Mouse (Mus musculus) kidney, postnatal 10 days (tissue): Measurements from ENCODE around the gene Mapk6.
"Not testable (repeated sequence)": the region's sequence is repeated elsewhere in the genome, so short reads cannot be mapped to it uniquely, and the experiment has no call there.

Source experiments
- DNase-seq: peaks from one replicate; pipeline ENCODE4 v3.0.0; 2021; ENCODE audit warnings: mixed read lengths

The Mapk6 gene

DNA sequence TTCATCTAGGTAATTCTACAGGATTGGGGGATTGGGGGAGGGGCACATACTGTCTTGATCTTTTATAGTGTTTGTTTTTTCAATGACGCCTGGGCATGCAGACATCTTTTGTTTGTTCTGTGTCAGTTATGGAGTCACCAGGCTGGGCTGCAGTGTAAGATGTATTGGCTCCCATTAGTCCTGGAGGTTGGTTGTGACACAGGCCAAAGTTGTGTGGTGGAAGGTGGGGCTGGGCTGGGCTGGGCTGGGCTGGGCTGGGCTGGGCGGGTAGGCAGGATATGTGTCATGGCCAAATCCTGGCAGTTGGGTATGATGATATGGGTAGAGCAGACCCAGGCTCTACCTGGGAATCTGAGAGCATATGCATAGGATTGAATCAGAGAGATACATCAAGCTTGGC, 31.0 kb downstream of the Mapk6 start:
- DNase-seq = no peak

DNA sequence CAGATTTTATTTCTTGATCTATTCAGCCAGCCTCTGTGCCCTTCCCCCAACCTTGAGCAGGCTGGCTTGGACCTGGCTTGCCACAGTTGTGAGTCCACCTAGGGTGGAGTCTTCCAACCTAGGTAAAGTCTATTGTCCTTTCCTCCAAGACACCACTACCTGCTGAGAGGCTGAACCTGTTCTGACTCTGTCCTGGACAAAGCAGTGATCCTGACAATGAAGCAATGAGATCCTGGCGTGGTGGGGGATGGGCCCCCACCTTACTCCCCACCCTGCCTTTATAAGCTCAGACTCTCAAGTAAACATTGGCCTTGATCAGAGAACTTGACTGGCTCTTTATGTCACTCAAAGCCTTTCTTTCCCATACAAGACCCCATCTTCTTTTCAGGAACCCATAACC, 33.4 kb downstream of the Mapk6 start:
- DNase-seq = no peak

DNA sequence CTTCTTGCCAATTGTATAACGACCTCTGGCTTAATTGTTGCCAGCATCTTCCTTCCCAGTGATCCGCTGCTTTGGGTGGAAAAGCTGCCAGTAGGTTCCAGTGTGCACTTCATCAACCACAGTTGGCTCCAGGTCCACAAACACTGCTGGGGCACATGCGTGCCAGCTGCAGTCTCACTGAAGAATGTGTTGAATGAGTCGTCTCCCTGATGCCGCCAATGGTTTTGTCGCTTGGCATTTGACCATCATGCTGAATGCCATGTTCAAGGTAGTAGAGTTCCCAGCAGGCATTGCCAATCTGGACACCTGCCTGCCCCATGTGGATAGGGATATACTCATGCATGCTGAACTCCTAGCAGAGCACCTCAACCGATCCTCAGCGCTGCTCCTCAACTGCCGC, 34.2 kb downstream of the Mapk6 start:
- DNase-seq = no peak

DNA sequence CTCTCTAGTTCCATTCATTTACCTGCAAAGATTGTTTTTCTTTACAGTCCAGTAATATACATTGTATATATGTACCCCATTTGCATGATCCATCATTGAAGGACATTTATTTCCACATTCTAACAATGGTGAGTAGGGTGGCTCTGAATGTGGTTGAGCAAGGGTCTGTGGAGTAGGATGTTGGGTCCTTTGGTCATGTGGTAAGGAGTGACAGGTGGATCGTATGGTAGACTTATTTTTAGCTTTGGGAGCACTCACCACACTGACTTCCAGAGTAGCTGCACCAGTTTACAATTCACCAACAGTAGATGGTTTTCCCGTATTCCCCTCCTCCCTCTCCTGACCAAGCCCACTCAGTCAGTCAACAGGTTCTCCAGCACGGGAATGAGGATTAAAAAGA, 41.0 kb downstream of the Mapk6 start:
- DNase-seq = no peak

DNA sequence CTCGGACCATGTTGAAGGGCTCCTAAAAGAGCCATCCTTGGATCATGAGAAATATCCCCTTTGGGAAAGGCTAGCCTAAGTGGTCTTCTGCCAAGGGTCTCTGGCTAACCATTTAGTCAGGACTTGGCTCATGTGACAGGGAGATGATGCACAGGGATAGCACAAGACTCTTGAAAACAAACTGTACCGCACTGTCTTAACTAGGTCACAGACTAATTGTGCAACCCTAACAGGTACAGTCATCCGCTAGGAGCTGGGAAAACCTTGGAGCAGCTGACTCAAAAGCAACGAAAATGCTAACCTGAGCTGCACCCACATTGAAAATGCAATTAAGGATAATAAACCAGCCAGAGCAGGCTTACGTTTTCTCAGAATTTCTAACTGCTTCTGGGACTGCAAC, 43.6 kb downstream of the Mapk6 start:
- no peak for DNase-seq

DNA sequence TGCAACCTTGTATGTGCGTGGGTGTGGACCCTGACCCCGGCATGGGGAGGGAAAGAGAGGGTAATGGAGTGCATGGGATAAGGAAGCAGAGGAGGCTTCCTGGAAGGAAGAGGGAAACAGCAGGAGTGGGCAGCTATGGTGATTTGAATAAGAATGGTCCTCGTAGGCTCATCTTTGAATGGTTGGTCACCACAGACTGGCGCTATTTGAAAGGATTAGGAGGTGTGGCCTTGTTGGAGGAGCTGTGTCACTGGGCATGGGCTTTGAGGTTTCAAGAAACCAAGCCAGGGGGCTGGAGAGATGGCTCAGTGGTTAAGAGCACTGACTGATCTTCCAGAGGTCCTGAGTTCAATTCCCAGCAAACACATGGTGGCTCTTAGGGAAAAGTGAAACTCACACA, 44.6 kb downstream of the Mapk6 start:
- no peak for DNase-seq

DNA sequence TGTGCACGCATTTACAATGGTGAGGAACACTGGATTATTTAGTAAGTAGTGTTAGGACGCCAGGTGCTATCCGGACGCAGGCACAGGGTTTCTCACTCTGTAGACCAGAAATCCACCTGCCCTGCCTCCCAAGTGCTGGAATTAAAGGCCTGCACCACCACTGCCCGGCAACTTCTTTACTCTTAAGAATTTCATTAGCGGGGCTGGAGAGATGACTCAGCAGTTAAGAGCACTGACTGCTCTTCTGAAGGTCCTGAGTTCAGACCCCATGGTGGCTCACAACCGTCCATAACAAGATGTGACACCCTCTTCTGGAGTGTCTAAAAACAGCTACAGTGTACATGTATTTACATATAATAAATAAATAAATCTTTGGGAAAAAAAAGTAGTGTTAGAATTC, 46.1 kb downstream of the Mapk6 start:
- not testable (repeated sequence) for DNase-seq

DNA sequence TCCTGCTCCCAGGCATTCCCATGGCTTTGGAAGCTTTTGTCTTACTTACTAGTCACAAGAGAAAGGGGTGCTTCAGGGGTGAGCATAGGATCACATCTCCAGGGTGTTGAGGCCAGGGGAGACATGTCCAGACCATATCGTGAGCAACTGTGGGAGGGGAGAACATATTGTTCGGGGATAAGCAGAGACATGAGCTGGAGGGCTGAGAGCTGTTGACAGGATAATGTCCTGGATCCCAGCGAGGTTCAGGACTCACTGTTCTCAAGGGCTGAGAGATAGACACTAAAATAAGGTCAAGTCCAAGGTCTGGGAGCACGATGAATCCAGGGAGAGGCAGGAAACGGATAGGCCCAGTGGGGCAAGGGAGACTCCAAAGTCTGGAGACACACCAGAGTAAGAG, 46.8 kb downstream of the Mapk6 start:
- no peak for DNase-seq

DNA sequence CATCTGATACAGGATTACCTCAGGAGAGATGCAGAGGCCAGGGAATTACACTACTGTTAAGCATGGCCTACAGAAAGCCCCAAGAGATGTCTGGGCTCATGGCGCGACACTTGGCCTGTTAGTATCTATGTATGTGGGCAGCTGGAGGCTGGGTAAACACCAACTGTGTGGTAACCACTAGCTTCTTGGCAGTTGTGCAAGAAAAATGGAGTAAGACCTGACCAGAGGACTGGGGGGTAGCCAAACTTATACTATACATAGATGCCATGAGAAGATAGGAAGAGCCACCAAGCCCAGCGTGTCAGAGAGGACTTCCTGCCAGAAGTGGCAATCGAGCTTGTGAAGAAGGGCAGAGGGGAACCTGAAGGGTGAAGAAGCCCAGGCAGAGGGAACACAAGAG, 47.6 kb downstream of the Mapk6 start:
- no peak for DNase-seq

DNA sequence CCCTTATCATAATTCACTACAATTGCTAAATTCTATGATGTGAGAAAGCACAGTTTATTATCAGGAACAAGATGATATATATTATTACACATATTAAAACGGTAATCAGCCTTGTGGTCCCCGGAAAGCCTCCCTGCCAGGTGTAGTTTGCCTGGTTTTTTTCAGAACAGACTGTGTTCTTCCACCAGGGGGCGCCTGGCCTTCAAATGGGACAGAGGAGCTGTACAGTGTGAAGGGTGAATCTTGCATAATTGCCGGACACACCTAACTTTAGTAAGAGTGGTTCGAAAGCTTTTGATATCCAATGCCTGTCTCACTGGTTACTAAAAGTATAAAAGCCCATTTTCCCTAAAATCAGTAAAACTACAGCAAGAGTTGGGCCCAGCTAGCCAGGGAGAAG, 48.1 kb downstream of the Mapk6 start:
- DNase-seq = peak; percentile 88

DNA sequence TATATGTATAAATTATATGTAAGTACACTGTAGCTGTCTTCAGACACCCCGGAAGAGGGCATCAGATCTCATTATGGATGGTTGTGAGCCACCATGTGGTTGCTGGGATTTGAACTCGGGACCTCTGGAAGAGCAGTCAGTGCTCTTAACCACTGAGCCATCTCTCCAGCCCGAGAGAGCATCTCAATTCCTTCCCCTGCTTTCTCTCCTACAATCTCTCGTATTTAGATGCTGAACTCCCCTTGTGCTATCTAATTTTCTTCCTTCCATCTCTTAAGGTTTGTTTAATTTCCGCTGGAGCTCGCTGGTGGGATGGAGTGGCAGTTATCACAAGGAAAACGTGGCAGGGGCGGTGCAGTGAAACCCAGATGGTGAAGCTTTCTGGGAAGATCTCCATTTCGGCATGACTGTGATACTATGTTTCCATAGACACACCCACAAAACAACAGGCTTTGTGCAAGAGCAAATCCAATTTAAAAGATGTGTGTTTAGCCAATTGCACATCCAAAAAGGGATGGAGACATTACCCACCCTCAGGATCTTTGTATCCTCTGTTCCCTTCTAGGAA, 52.6 kb downstream of the Mapk6 start:
- DNase-seq = no peak

DNA sequence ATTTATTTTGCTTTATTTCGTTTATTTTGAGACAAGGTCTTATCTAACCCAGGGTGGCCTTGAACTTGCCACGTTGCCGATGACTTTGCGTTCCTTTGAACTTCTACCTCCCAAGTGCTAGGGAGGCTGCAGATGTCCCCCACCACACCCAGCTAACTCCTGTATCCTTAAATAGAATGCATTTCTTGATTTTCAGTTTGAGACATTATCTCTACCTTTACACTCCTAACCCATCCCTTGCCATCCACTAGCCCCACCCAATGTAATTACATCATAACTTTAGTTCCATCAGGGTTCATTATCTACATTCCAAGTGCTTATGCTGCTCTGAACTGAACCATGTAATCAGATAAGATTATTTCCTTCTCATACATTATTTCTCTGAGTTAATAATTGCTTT, 54.0 kb downstream of the Mapk6 start:
- no peak for DNase-seq

DNA sequence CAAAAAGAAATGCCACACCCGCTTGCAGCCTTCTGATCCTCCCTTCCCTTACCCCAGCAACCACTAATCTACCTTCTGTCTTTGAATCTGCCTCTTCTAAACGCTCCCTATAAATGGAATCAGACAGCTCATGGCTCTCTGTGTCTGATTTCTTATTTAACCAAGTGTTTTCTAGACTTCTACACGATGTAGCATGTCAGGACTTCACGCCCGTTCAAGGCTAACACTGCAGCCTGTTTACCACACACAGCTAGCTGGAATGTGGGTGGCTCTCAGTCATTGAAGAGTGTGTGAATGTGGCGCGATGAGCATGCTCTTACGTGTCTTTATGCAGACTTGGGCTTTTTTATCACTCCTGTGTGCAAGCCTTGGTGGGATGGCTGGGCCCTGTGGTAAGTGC, 56.7 kb downstream of the Mapk6 start:
- DNase-seq = no peak

DNA sequence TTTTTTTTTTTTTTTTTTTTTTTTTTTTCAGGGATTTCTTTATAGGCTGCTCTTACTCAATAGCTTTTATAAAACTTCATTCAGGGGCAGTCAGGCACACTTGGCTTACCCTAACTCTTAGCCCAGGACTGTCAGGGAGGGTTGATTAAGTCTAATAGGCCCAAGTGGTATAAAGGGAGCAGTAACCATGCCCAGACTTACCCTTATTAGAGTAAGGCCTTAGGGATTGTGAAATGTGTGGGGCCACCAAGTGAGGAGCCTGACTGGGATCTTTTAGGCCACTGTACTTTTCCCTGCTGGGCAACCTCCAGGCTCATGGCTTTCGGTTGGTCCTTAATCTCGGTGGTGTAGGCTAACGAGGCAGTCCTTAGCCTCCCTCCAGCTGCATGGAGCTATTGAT, 61.2 kb downstream of the Mapk6 start:
- no peak for DNase-seq

DNA sequence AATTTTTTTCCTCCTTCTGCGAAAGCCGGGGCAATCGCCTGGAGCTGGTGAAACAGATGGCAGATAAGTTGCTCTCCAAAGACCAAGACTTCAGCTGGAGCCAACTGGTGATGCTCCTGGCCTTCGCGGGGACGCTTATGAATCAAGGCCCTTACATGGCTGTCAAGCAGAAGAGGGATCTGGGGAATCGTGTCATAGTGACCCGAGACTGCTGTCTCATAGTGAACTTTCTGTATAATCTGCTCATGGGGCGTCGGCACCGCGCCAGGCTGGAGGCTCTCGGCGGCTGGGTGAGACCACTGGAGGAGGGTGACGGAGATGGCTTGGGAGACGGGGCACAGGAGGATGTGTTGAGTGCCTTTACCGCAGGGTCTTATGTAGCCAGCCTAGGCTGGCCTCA, 61.7 kb downstream of the Mapk6 start:
- DNase-seq = no peak

DNA sequence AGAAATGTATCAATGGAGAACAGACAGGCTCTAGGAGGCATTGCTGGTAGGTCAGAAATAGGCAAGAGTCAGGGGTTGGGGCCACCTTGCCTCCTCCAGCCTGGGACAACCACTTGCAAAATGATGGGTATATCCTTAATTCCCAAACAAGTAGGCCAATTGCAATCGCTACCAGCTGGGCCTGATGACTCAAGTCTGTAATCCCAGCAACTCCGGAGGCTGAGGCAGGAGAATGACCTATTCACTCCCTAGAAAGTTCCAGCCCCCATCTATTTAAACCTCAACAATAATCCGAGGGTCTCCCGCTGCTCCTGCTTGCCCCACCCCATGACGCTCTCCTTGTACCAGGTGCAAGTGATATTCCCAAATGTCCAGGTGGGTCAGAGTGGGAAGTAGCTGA, 62.3 kb downstream of the Mapk6 start, which contains the start of gene Bcl2l10:
Gene Bcl2l10, plus strand, starts transcription at position 301 of the 400 bp plus-strand sequence.
- DNase-seq = no peak

DNA sequence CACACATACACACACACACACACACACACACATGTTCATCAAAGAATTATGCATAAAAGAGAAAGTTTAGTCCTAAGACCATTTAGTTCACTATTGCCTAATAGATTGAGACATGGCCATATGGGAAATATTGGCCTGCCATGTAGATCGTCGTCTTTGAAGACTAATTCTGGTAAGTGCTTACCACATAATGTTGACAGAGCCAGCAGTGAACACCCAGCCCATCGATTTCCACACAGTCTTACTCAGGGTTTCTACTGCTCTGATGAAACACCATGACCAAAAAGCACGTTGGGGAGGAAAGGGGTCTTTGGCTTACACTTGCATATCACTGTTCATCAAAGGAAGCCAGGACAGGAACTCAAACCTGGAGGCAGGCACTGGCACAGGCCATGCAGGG, 67.4 kb downstream of the Mapk6 start:
- no peak for DNase-seq

DNA sequence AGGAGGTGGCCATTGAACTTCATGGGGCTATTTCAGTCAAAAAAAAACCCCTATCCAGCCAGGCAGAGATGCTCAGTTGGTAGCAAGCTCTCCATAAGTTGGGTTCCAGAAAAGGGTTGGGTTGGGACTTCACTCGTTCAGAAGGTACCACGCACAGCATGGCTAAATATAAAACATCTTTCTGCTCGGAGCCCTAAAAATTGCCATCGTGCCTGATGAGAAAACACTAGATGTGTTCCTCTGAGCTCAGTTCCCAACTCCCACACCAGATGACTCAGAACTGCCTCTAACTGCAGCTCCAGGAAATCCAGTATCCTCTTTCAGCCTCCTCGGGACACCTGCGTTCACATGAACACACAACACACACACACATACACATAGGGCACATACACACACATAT, 71.8 kb downstream of the Mapk6 start:
- DNase-seq = no peak

DNA sequence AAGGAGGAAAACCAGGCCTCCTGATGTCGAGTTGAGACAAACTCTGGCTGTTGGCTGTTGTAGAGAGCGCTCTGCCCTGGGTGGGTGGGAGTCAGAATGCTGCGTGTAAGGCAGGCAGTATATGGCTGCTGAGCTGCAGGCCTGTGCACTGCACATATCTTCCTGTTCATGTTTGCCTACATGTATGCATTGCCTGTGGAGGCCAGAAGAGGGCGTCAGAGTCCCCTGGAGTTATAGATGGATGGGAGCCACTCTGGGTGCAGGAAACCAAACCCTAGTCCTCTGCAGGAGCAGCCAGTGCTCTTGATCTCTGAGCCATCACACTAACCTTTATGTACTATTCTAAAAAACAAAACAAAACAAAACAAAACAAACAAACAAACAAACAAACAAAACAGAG, 75.4 kb downstream of the Mapk6 start:
- no peak for DNase-seq

DNA sequence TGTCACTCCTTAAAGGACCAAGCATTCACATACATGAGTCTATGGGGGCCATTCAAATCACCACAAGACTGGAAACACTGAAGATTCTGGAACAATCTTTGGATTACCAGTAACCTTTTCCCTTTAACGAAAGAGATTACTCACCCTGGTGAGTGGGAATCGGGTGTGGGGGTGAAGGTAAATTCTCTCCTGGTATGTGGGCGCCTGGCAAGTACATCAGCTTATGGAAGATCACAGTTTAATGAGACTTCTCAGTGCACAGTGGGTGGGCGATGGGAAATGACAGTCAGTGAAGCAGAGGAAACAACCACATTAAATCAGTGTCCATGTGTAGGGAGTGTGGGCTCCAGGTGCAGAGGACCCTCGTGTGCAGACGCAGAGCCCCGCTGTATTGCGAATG, 79.0 kb downstream of the Mapk6 start:
- no peak for DNase-seq

DNA sequence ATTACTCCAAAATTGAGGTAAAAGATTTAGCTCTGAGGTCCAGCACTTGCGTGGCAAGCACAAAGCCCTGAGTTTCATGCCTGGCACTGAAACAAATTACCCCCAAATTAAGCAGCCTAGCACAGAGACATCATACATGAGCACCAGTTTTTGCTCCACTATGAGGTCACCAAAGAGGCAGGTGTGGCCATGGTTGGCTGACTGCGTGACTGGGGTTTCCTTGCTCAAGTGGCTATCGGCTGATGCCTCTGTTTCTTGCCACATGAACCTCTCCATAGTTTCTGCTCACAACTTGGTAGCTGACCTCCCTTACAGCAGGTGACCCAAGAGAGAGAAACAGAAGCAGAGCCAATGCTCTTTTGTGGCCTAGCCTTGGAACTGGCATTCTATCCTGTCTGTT, 81.8 kb downstream of the Mapk6 start:
- no peak for DNase-seq

DNA sequence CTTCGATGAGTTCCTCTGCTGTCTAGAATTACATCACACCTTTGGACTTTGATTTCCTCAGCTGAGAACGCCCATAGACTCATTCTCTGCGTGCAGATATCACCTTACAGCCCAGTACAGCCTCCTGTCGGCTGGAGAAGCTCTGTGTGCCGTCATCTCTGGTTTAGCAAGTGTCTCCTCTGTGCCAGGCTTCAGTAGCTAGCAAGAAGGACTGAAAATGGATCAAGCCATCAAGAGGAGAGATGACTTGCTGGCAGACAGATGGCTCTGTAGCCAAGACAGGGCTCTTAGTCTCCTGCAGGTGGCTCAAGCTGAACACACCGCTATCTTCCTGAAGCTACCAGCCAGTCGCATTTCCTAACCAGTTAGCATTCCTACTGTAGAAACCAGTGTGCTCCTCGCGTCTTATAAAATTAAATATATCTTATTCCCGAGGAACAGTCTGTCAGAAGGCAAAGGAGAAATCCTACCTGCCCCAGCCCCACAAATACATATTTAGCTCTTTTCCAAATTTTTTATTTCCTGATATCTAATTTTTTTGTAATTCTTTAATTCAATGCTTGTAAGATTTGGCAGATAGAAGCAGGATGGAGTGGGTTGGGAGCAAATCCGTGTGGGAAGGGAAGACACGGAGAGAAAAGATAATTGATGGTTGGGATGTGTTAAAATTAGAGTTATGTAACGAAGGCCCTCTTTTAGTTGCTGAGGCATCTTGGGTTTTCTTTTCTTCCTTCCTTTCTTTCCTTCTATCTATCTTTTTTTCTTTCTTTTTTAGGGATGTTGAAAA, 87.5 kb downstream of the Mapk6 start:
- no peak for DNase-seq

DNA sequence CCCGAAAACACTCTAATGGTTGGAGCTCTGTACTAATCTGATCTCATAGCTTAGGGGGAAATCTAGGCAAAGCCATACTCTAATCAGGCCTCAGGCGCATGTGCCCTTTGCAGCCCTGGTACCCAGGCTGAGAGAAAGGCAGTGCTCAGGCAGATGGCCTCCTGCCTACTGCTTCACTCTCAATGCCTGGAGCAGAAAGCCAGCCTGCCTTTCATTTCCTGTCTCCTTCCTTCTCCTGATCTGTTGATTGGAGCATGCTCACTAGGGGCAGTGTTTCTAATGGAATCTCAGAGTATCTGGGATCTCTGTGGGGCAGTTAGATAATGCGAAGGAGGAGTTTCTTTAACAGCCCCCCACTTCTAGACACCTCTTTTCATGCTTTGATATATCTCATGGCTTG, 90.4 kb downstream of the Mapk6 start:
- no peak for DNase-seq
